Mouse (Mus musculus) liver, embryonic 16.5 days (tissue): Measurements from ENCODE around the gene Naxe. TPM values are rescaled to one million over a fixed set of nuclear protein-coding genes. Genes with fewer than 3 reads are reported as not detected.
A peak's percentile ranks its signal among the peaks of the same experiment; 100 is the strongest.

Experiments used
- ATAC-seq: fragments of 200-750 bp; cut with Nextera tagmentation; 2 replicates; pipeline ENCODE4 v1.8.0; 2017; ENCODE audit warnings: low read depth, mild to moderate bottlenecking, moderate number of reproducible peaks, moderate library complexity
- H3K27ac ChIP-seq: fragments of 300-500 bp; sonication (generic); 2 replicates; pipeline ENCODE4 v1.5.1; 2014; ENCODE audit warnings: mild to moderate bottlenecking, low read length
- H3K27me3 ChIP-seq: fragments of 300-500 bp; sonication (generic); 2 replicates; pipeline ENCODE4 v1.6.1; 2014; ENCODE audit warnings: low read depth, low read length, mixed read lengths; ENCODE audit not compliant: control insufficient read depth, insufficient read depth
- H3K36me3 ChIP-seq: fragments of 300-500 bp; sonication (generic); 2 replicates; pipeline ENCODE4 v1.6.1; 2014; ENCODE audit warnings: mild to moderate bottlenecking; ENCODE audit not compliant: control insufficient read depth, insufficient read depth
- H3K4me1 ChIP-seq: fragments of 300-500 bp; sonication (generic); 2 replicates; pipeline ENCODE4 v1.6.1; 2014; ENCODE audit warnings: low read depth, low read length, mixed read lengths; ENCODE audit not compliant: control insufficient read depth
- H3K4me2 ChIP-seq: fragments of 300-500 bp; sonication (generic); 2 replicates; pipeline ENCODE4 v1.6.1; 2014; ENCODE audit warnings: low read depth, low read length, mixed read lengths
- H3K4me3 ChIP-seq: fragments of 300-500 bp; sonication (generic); 2 replicates; pipeline ENCODE4 v1.5.1; 2014; ENCODE audit warnings: low read depth, mild to moderate bottlenecking, low read length
- H3K9ac ChIP-seq: fragments of 300-500 bp; sonication (generic); 2 replicates; pipeline ENCODE4 v1.6.1; 2014; ENCODE audit warnings: low read depth, low read length
- H3K9me3 ChIP-seq: fragments of 300-500 bp; sonication (generic); replicated peaks from 2 replicates; pipeline ENCODE4 v1.6.1; 2016; ENCODE audit warnings: low read length; ENCODE audit not compliant: control insufficient read depth
- WGBS: fragments of 180-500 bp; shearing (Covaris S2); extraction: QIAGEN DNeasy Blood & Tissue Kit; methylation state at CpG from one replicate; pipeline ENCODE4 v1.1.7; 2014; ENCODE audit not compliant: insufficient replicate concordance; 5-methylcytosine and 5-hydroxymethylcytosine counted together
- polyA plus RNA-seq: library from polyadenylated mRNA; unstranded; fragments of >200 nt; fragmentation: Nextera tagmentation; extraction: Ambion mirVana; gene quantifications from 2 replicates; pipeline ENCODE4 v1.2.1, GENCODE M21; 2015

Naxe gene
- polyA plus RNA-seq: 83.2 and 85.0 TPM in 2 replicates

- Histone ChIP-seq H3K4me1 (peaks cover 13% of the 10 kb centered on the region), H3K27me3 (no peaks in the 10 kb centered on the region), H3K9me3 (no peaks in the 10 kb centered on the region), H3K36me3 (no peaks in the 10 kb centered on the region; the same call in 1 of the 2 replicates), H3K27ac (peak within 1 kb of the TSS; percentile 65; the same call in 1 of the 2 replicates), H3K4me2 (peak within 1 kb of the TSS; percentile 86), H3K4me3 (peak within 1 kb of the TSS; percentile 85), H3K9ac (peak within 1 kb of the TSS; percentile 82)
- WGBS: under 1% methylated on average over 60 of the region's 60 CpGs
- peak; percentile 96 for ATAC-seq
These were observed at the start of gene Naxe for GRCm38 (mm10) chr3:88057902-88058696. Gene Naxe, minus strand, starts transcription at chr3:88058495.

DNA sequence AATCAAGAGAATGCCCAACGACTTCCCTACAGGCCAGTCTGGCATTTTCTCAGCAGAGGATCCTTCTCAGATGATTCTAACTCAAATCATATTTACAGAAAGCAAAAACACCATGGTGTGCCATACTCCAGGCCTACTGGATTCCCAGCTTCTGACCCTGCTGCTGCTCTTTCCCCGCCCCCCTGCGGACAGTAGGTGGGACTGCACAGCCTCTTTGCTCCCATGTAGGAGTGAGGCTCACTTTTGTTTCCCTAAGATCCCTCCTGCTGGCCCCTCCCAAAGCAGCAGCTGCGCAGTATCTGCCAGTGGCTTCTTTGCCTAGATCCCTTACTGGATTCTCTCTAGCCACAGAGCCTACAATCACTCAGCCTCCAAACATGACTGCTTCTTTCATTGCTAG lies 47.8 kb upstream of the Naxe start:
- no peak for ATAC-seq
- WGBS: 80% methylated on average over 4 of the region's 4 CpGs
- Histone ChIP-seq H3K36me3 (peaks cover 14% of the 10 kb centered on the region), H3K4me2 (no peak overlapping the region), H3K27me3 (no peaks in the 10 kb centered on the region), H3K9me3 (no peaks in the 10 kb centered on the region), H3K9ac (no peak overlapping the region), H3K4me3 (no peak overlapping the region), H3K27ac (no peak overlapping the region), H3K4me1 (no peaks in the 10 kb centered on the region)

DNA sequence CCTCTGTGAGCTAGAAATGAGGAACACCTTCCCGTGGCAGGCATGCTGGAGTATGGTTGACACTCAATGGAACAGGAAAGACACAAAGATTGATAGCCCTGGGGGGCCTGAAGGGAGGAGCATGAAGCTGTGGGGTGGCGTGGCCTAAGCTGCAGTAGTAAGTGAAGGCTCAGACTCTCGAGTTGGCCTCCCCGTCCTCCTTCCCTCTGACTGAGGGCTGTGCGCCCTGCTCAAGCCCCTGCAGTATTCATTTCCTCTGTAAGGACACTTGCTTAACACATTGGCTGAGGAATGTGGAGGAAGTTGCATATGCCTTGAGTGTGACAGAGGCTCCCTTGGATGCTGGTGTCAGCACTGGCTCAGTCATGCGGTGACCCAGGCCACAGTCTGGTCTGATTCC lies 44.3 kb upstream of the Naxe start:
- Histone ChIP-seq H3K4me1 (no peaks in the 10 kb centered on the region), H3K9me3 (no peaks in the 10 kb centered on the region), H3K27me3 (no peaks in the 10 kb centered on the region), H3K9ac (no peak overlapping the region), H3K4me3 (no peak overlapping the region), H3K4me2 (no peak overlapping the region), H3K36me3 (peaks cover 12% of the 10 kb centered on the region), H3K27ac (peak overlapping the region; percentile 49; the same call in 1 of the 2 replicates)
- WGBS: 47% methylated on average over 6 of the region's 6 CpGs
- peak; percentile 67 for ATAC-seq

- Histone ChIP-seq H3K27ac (peak overlapping the region; percentile 49; the same call in 1 of the 2 replicates), H3K9ac (no peak overlapping the region), H3K36me3 (peaks cover 12% of the 10 kb centered on the region), H3K9me3 (no peaks in the 10 kb centered on the region), H3K27me3 (no peaks in the 10 kb centered on the region), H3K4me3 (no peak overlapping the region), H3K4me1 (no peaks in the 10 kb centered on the region), H3K4me2 (no peak overlapping the region)
- ATAC-seq: peak; percentile 35
- 61% methylated on average over 6 of the region's 6 CpGs for WGBS
These were observed 43.9 kb upstream of the Naxe start for GRCm38 (mm10) chr3:88102196-88102595.

DNA sequence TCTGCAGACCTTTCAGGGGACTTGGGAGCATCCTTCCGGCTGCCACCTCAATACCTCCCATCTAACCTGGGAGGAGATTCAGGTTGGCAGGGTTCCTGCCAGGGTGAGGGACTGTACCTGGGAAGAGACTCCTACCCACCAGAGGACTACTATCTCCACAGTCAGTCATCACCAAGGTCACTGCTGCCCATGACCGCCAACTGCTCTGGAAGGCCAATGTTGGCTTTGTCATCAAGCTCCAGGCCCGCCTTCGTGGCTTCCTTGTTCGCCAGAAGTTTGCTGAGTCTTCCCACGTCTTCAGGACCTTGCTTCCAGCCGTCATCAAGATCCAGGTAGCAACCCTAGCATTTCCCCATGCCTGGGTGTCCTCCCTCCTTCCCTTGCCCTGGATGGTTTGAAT lies 43.4 kb upstream of the Naxe start:
- H3K27ac ChIP-seq: no peak overlapping the region
- no peak overlapping the region for H3K4me2 ChIP-seq
- peaks cover 12% of the 10 kb centered on the region for H3K36me3 ChIP-seq
- no peak overlapping the region for H3K4me3 ChIP-seq
- H3K9me3 ChIP-seq: no peaks in the 10 kb centered on the region
- ATAC-seq: no peak
- H3K9ac ChIP-seq: no peak overlapping the region
- no peaks in the 10 kb centered on the region for H3K27me3 ChIP-seq
- WGBS: 73% methylated on average over 7 of the region's 7 CpGs
- no peaks in the 10 kb centered on the region for H3K4me1 ChIP-seq

- H3K36me3 ChIP-seq: peaks cover 12% of the 10 kb centered on the region
- H3K4me1 ChIP-seq: no peaks in the 10 kb centered on the region
- no peaks in the 10 kb centered on the region for H3K27me3 ChIP-seq
- no peak overlapping the region for H3K4me2 ChIP-seq
- H3K9ac ChIP-seq: no peak overlapping the region
- H3K9me3 ChIP-seq: no peaks in the 10 kb centered on the region
- 47% methylated on average over 3 of the region's 3 CpGs for WGBS
- H3K4me3 ChIP-seq: no peak overlapping the region
- no peak for ATAC-seq
- H3K27ac ChIP-seq: no peak overlapping the region
These were observed 42.0 kb upstream of the Naxe start for GRCm38 (mm10) chr3:88100251-88100650.

GRCm38 (mm10) chr3:88097666-88098065 lies 39.4 kb upstream of the Naxe start:
- Histone ChIP-seq H3K4me3 (no peak overlapping the region), H3K27me3 (no peaks in the 10 kb centered on the region), H3K9ac (no peak overlapping the region), H3K4me2 (no peak overlapping the region), H3K36me3 (peaks cover 13% of the 10 kb centered on the region), H3K9me3 (no peaks in the 10 kb centered on the region), H3K4me1 (no peaks in the 10 kb centered on the region), H3K27ac (no peak overlapping the region)
- 53% methylated on average over 6 of the region's 6 CpGs for WGBS
- no peak for ATAC-seq

GRCm38 (mm10) chr3:88094126-88094525 lies 35.8 kb upstream of the Naxe start:
- Histone ChIP-seq H3K27ac (no peak overlapping the region), H3K36me3 (peaks cover 27% of the 10 kb centered on the region), H3K27me3 (no peaks in the 10 kb centered on the region), H3K9me3 (no peaks in the 10 kb centered on the region), H3K9ac (no peak overlapping the region), H3K4me2 (no peak overlapping the region), H3K4me3 (no peak overlapping the region), H3K4me1 (no peaks in the 10 kb centered on the region)
- ATAC-seq: no peak
- WGBS: 83% methylated on average over 5 of the region's 5 CpGs

DNA sequence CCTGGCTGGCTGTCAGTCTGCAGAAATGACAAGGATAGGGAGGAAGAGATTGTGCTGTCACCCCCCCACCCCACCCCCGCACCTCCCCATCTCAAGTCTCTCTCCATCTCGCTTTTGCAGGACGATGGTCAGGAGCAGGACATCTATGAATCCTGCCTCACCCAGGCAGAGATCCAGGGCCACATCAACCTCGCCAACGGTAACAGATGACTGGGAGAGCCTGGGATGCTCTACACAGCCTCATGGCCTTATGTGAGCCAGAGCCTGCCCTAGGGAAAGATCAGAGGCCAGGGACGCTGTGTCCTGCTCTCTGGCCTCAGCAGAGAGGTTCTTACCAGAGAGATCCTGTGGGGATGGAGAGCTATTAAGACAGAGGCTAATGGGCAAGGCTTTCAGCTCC lies 32.3 kb upstream of the Naxe start:
- H3K9ac ChIP-seq: no peak overlapping the region
- H3K4me1 ChIP-seq: no peaks in the 10 kb centered on the region
- no peaks in the 10 kb centered on the region for H3K27me3 ChIP-seq
- WGBS: 78% methylated on average over 6 of the region's 6 CpGs
- H3K4me2 ChIP-seq: no peak overlapping the region
- peaks cover 34% of the 10 kb centered on the region for H3K36me3 ChIP-seq
- ATAC-seq: no peak
- no peak overlapping the region for H3K27ac ChIP-seq
- no peaks in the 10 kb centered on the region for H3K9me3 ChIP-seq
- H3K4me3 ChIP-seq: no peak overlapping the region
